Mouse (Mus musculus): ENCODE measurements at regions not wholly inside any gene's neighbourhood (a gene's known extent, or its start where the extent isn't known, plus 50 kb on each side); places are given as distances from the start of the nearest gene placed in this dataset.

DNA sequence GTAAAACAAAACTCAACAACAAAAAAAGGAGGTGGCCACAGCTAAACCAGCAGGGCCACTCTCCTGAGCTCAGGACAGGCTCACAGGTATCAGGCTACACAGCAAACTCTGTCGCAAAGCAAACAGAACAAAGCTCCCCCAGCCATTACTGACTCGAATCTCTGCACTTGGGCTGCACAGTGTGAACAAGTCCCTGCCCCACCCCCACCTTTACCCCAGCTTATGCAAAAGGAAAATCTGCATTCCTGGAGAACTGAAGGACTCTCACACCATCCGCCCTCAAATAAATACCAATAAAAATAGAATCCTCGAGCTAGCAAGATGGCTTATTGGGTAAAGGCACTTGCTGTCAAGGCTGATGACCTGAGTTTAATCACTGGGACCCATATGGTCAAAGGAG is 60.6 kb upstream of the Syt13 start:
- H3K9me3 ChIP-seq: peaks cover 7% of the 10 kb centered on the region; the same call in 1 of the 2 replicates
- no peaks in the 10 kb centered on the region for H3K36me3 ChIP-seq (replicated peaks; ENCODE audit: low read length)
- no peak overlapping the region for H3K4me3 ChIP-seq (replicated peaks)
- peaks cover 35% of the 10 kb centered on the region for H3K27me3 ChIP-seq (replicated peaks)
- no peaks in the 10 kb centered on the region for H3K4me1 ChIP-seq
- TF ChIP-seq FLI1 (IDR thresholded peaks at IDR 0.05; ENCODE audit: low read length): no peak

DNA sequence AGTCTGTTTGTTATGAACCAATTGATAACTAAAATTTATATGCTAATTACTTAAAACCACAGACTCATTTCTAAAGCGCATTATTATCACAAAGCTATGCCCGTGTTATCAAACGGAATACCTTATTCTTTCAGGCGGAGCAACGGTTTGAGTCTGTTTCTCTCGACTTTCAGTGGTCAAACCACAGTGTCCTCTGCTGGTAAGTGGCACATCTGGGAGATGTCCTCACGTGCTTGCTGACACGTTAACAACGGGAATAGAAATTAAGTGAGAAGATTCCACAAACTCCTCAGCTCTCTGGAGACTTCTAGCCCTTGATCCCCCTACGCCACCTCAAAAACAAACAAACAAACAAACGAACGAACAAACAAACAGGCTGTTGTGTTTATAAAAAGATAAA is 58.9 kb upstream of the Syt13 start:
- no peaks in the 10 kb centered on the region for H3K4me1 ChIP-seq
- peaks cover 7% of the 10 kb centered on the region; the same call in 1 of the 2 replicates for H3K9me3 ChIP-seq
- no peak overlapping the region for H3K4me3 ChIP-seq (replicated peaks)
- H3K27me3 ChIP-seq (replicated peaks): peaks cover 30% of the 10 kb centered on the region
- H3K36me3 ChIP-seq (replicated peaks; ENCODE audit: low read length): no peaks in the 10 kb centered on the region
- TF ChIP-seq GATA1 (IDR thresholded peaks at IDR 0.05; ENCODE audit: borderline replicate concordance, low read length) (no peak), FLI1 (IDR thresholded peaks at IDR 0.05; ENCODE audit: low read length) (no peak)

- H3K4me1 ChIP-seq: no peaks in the 10 kb centered on the region
- TF ChIP-seq GATA1 (IDR thresholded peaks at IDR 0.05; ENCODE audit: borderline replicate concordance, low read length): no peak
- no peak for TF ChIP-seq FLI1 (IDR thresholded peaks at IDR 0.05; ENCODE audit: low read length)
- peaks cover 5% of the 10 kb centered on the region for H3K27me3 ChIP-seq (replicated peaks)
- H3K9me3 ChIP-seq: peaks cover 16% of the 10 kb centered on the region; the same call in 1 of the 2 replicates
- H3K36me3 ChIP-seq (replicated peaks; ENCODE audit: low read length): no peaks in the 10 kb centered on the region
- H3K4me3 ChIP-seq (replicated peaks): no peak overlapping the region
These were observed 54.2 kb upstream of the Syt13 start for GRCm38 (mm10) chr2:92860502-92861197.

All from megakaryocyte, embryonic 14.5 days (primary cell).